Mouse (Mus musculus): ENCODE results near the gene Olfr597.
"Not testable (repeated sequence)": the region's sequence is repeated elsewhere in the genome, so short reads cannot be mapped to it uniquely, and the experiment has no call there.

DNA sequence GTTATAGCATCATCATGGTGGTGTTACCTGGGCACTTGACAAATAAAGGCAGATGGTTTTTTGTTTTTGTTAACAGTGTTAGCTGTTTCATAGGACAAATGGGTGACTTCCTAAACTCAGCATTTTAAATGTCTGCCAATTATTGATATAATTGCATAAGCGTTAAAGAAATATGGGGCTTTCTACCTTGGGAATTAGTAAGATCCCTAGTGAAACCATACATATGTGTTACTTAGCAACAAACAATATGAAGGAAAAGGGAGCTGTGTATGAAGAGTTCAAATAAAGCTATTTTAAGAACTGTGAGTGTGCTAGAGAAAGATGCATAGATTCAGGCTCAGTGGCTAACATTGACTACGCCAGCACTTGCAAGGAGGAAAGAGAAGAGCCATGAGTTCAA, at the start of gene Olfr597:
- not testable (repeated sequence) for TF ChIP-seq HCFC1 (IDR thresholded peaks at IDR 0.05; ENCODE audit: borderline replicate concordance, insufficient read depth, low read length); MAFK (IDR thresholded peaks at IDR 0.05; ENCODE audit: insufficient read depth, low read depth, low read length); ZNF384 (IDR thresholded peaks at IDR 0.05; ENCODE audit: low read depth, low read length)
